Mouse (Mus musculus): ENCODE measurements around the gene Shisa4. TPM values are rescaled to one million over a fixed set of nuclear protein-coding genes. Genes with fewer than 3 reads are reported as not detected.
A peak's percentile ranks its signal among the peaks of the same experiment; 100 is the strongest.
"Not testable (repeated sequence)": the region's sequence is repeated elsewhere in the genome, so short reads cannot be mapped to it uniquely, and the experiment has no call there.

Gene Shisa4
- total and polyA plus RNA-seq, 3 experiments: 2.2 to 10.4 (median 2.3) TPM

DNA sequence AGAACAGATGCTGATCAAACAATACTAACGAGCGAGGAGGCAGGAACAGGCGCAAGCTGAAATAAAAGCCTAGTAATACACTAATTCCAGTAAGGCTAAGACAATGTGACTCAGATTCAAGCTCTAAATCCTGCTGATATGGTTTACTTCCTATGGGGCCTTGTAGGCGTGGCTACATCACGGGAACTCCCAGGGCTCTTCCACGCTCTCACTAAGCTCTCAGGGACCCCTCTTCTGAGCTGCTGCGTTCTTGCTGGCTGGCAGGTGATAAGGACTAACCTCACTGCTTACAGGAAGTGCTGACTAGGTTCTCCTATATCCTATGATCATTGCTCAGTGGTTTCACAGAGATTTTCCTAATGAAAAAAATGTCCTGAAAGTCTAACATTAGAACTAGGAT is 30.3 kb upstream of the Shisa4 start:
- intact Hi-C loops (cut with DNase I): no loop called here
- no peaks in the 10 kb centered on the region for H3K27me3 ChIP-seq (ENCODE audit: control insufficient read depth, insufficient read depth, low read length)
- H3K27ac ChIP-seq: no peak overlapping the region
- H3K4me1 ChIP-seq (ENCODE audit: control insufficient read depth, insufficient read depth, low read length): peaks cover 2% of the 10 kb centered on the region; the same call in 1 of the 2 replicates
- 57% methylated on average over 7 of the region's 7 CpGs for WGBS
- H3K36me3 ChIP-seq (ENCODE audit: control insufficient read depth, insufficient read depth, low read length): peaks cover 7% of the 10 kb centered on the region
- DNase-seq: no peak
- no peaks in the 10 kb centered on the region for H3K79me2 ChIP-seq (replicated peaks; ENCODE audit: control insufficient read depth, insufficient read depth, low read length)
- no peak for TF ChIP-seq POLR2A (IDR thresholded peaks at IDR 0.05; ENCODE audit: insufficient read depth, low read depth, low read length)
- TF ChIP-seq EP300 (IDR thresholded peaks at IDR 0.05; ENCODE audit: insufficient read depth, low read depth, low read length): no peak
- TF ChIP-seq CTCF (IDR thresholded peaks at IDR 0.05): no peak
- no peak overlapping the region for H3K9ac ChIP-seq (ENCODE audit: low read depth, low read length)
- H3K4me3 ChIP-seq: no peak overlapping the region

DNA sequence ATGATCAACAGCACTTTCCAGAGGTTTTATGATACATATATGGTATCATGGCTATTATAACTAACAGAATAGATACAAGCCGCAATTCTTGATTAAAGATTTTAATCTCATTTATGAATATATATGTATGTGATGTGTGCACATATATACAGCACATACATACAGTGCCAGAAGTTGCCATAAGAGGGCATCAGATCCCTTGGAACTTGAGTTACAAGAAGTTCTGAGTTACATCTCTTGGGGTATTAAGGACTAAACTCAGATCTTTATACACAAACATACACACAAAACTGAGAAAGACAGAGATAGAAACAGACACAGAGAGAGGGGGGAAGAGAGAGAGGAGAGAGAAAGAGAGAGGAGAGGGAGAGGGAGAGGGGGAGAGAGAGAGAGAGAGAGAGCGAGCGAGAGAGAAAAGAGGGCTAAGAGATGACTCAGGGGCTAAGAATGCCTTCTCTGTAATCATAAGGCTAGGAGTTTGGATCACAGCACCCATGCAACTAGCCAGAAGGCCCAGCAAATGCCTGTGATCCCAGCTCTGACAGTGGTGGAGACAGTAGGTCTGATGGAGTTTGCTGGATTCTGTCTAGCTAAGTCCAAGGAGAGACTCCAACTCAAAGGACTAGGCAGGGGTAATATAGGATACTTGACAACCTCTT is 26.5 kb upstream of the Shisa4 start:
- H3K9ac ChIP-seq (ENCODE audit: low read depth, low read length): no peak overlapping the region
- no peak overlapping the region for H3K27ac ChIP-seq
- no peaks in the 10 kb centered on the region for H3K4me1 ChIP-seq (ENCODE audit: control insufficient read depth, insufficient read depth, low read length)
- H3K36me3 ChIP-seq (ENCODE audit: control insufficient read depth, insufficient read depth, low read length): peaks cover 7% of the 10 kb centered on the region
- WGBS: 84% methylated on average over 3 of the region's 3 CpGs
- no peak overlapping the region for H3K4me3 ChIP-seq
- no peaks in the 10 kb centered on the region for H3K79me2 ChIP-seq (replicated peaks; ENCODE audit: control insufficient read depth, insufficient read depth, low read length)
- no peaks in the 10 kb centered on the region for H3K27me3 ChIP-seq (ENCODE audit: control insufficient read depth, insufficient read depth, low read length)
- intact Hi-C loops (cut with DNase I): no loop called here
- no peak for DNase-seq
- TF ChIP-seq CTCF (IDR thresholded peaks at IDR 0.05) (peak; percentile 46), EP300 (IDR thresholded peaks at IDR 0.05; ENCODE audit: insufficient read depth, low read depth, low read length) (no peak), POLR2A (IDR thresholded peaks at IDR 0.05; ENCODE audit: insufficient read depth, low read depth, low read length) (no peak)

DNA sequence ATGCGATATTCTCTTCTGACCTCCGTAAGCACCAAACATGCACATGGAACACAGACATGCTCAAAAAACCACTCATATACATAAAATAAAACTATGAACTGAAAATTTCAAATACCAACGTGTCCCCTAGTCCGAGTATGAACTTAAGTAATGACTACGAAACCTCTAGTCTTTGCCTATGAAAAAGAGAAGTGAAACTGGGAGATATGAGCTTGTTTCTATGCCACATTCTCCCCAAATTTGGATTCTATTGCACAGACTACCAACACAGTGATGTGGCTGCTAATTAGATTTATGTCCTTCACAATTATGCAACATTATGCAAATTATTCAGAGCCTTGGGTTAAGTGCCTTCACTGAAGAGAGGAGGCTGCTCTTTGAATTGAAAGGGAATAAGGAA is 24.4 kb upstream of the Shisa4 start:
- Histone ChIP-seq H3K4me3 (no peak overlapping the region), H3K27ac (no peak overlapping the region), H3K27me3 (ENCODE audit: control insufficient read depth, insufficient read depth, low read length) (no peaks in the 10 kb centered on the region), H3K9ac (ENCODE audit: low read depth, low read length) (no peak overlapping the region), H3K4me1 (ENCODE audit: control insufficient read depth, insufficient read depth, low read length) (no peaks in the 10 kb centered on the region), H3K36me3 (ENCODE audit: control insufficient read depth, insufficient read depth, low read length) (peaks cover 3% of the 10 kb centered on the region; the same call in 1 of the 2 replicates), H3K79me2 (replicated peaks; ENCODE audit: control insufficient read depth, insufficient read depth, low read length) (no peaks in the 10 kb centered on the region)
- WGBS: 94% methylated on average over 5 of the region's 5 CpGs
- intact Hi-C loops (cut with DNase I): no loop called here
- TF ChIP-seq CTCF (IDR thresholded peaks at IDR 0.05): no peak
- no peak for TF ChIP-seq POLR2A (IDR thresholded peaks at IDR 0.05; ENCODE audit: insufficient read depth, low read depth, low read length)
- TF ChIP-seq EP300 (IDR thresholded peaks at IDR 0.05; ENCODE audit: insufficient read depth, low read depth, low read length): no peak
- no peak for DNase-seq

- no peak overlapping the region for H3K9ac ChIP-seq (ENCODE audit: low read depth, low read length)
- 0 out of 2 replicates have a peak, but pooled peaks cover 1% of the 10 kb centered on the region for H3K4me1 ChIP-seq (ENCODE audit: control insufficient read depth, insufficient read depth, low read length)
- H3K27ac ChIP-seq: no peak overlapping the region
- H3K27me3 ChIP-seq (ENCODE audit: control insufficient read depth, insufficient read depth, low read length): no peaks in the 10 kb centered on the region
- intact Hi-C loops (cut with DNase I): no loop called here
- H3K79me2 ChIP-seq (replicated peaks; ENCODE audit: control insufficient read depth, insufficient read depth, low read length): no peaks in the 10 kb centered on the region
- no peak for DNase-seq
- TF ChIP-seq EP300 (IDR thresholded peaks at IDR 0.05; ENCODE audit: insufficient read depth, low read depth, low read length): no peak
- no peaks in the 10 kb centered on the region for H3K36me3 ChIP-seq (ENCODE audit: control insufficient read depth, insufficient read depth, low read length)
- WGBS: 56% methylated on average over 9 of the region's 9 CpGs
- H3K4me3 ChIP-seq: no peak overlapping the region
Observed at GRCm38 (mm10) chr1:135385161-135385560, 10.1 kb upstream of the Shisa4 start.

DNA sequence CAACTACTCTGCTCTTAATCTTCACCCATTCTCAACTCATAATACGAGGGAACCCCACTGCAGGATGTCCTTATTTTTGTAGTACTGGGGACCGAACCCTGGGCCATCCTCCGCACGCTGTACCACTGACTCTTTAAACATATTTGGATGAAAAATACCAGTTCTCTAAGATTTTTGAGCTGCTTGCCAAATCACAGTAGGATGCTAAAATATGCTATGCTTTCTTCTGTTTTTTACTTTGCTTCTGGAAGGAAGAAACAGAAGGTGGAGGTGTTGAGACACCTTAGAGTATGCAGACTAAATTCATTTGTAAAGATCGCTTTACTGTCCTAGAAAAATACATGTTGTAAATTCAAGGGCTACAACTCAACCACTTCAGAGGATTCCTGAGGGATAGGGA is 9.1 kb upstream of the Shisa4 start:
- Histone ChIP-seq H3K36me3 (ENCODE audit: control insufficient read depth, insufficient read depth, low read length) (no peaks in the 10 kb centered on the region), H3K27ac (no peak overlapping the region), H3K4me1 (ENCODE audit: control insufficient read depth, insufficient read depth, low read length) (peaks cover 2% of the 10 kb centered on the region; the same call in 1 of the 2 replicates), H3K79me2 (replicated peaks; ENCODE audit: control insufficient read depth, insufficient read depth, low read length) (no peaks in the 10 kb centered on the region), H3K9ac (ENCODE audit: low read depth, low read length) (no peak overlapping the region), H3K27me3 (ENCODE audit: control insufficient read depth, insufficient read depth, low read length) (no peaks in the 10 kb centered on the region), H3K4me3 (no peak overlapping the region)
- no peak for TF ChIP-seq POLR2A (IDR thresholded peaks at IDR 0.05; ENCODE audit: insufficient read depth, low read depth, low read length)
- DNase-seq: no peak
- intact Hi-C loops (cut with DNase I): loop anchor here (5.0 kb wide), 1 partner anchor 48 kb away; the partner anchor contains the start of gene Ipo9
- 98% methylated on average over 5 of the region's 5 CpGs for WGBS

- 72% methylated on average over 6 of the region's 6 CpGs for WGBS
- H3K36me3 ChIP-seq (ENCODE audit: control insufficient read depth, insufficient read depth, low read length): not testable (repeated sequence)
- intact Hi-C loops (cut with DNase I): loop anchor here (5.0 kb wide), 1 partner anchor 51 kb away; the partner anchor contains the start of gene Ipo9
Observed at GRCm38 (mm10) chr1:135381560-135381959, 6.5 kb upstream of the Shisa4 start.

More at GRCm38 (mm10) chr1:135381560-135381959, 6.5 kb upstream of the Shisa4 start:
- not testable (repeated sequence) for H3K4me1 ChIP-seq (ENCODE audit: control insufficient read depth, insufficient read depth, low read length); H3K4me3 ChIP-seq; DNase-seq; H3K27me3 ChIP-seq (ENCODE audit: control insufficient read depth, insufficient read depth, low read length); H3K79me2 ChIP-seq (replicated peaks; ENCODE audit: control insufficient read depth, insufficient read depth, low read length); H3K27ac ChIP-seq; H3K9ac ChIP-seq (ENCODE audit: low read depth, low read length)
- TF ChIP-seq CTCF (IDR thresholded peaks at IDR 0.05): peak; percentile 61
